Mouse (Mus musculus) CH12.LX (cell line): ENCODE results near the gene Samd10.

Experiments
- CHD1 ChIP-seq: IDR thresholded peaks from 2 replicates; pipeline ENCODE4 v1.6.1; 2012; ENCODE audit warnings: low read depth, low read length, improper control_type of control experiment, inconsistent platforms
- CTCF ChIP-seq, 2 experiments: IDR thresholded peaks in 1 of 2; conservative IDR thresholded peaks in 1 of 2; 2 replicates each; pipeline ENCODE4 v1.5.1; 2011 to 2012; ENCODE audit warnings: low read depth in 2 of 2, low read length in 2 of 2, improper control_type of control experiment in 1 of 2, inconsistent platforms in 1 of 2, mild to moderate bottlenecking in 1 of 2, moderate library complexity in 1 of 2
- HCFC1 ChIP-seq: IDR thresholded peaks from 2 replicates; pipeline ENCODE4 v1.6.1; 2012; ENCODE audit warnings: low read depth, mild to moderate bottlenecking, inconsistent platforms, low read length, improper control_type of control experiment
- POLR2A ChIP-seq: IDR thresholded peaks from 2 replicates; pipeline ENCODE4 v1.6.1; 2011; ENCODE audit warnings: low read depth, mild to moderate bottlenecking, improper control_type of control experiment, low read length
- POLR2AphosphoS2 ChIP-seq: IDR thresholded peaks from 2 replicates; pipeline ENCODE4 v1.6.1; 2011; ENCODE audit warnings: low read depth, low read length, improper control_type of control experiment
- ZC3H11A ChIP-seq: IDR thresholded peaks from 2 replicates; pipeline ENCODE4 v1.6.1; 2012; ENCODE audit warnings: low read depth, mild to moderate bottlenecking, inconsistent platforms, low read length, improper control_type of control experiment

GRCm38 (mm10) chr2:181570375-181570774, 28.6 kb downstream of the Samd10 start:
- TF ChIP-seq HCFC1 (no peak), ZC3H11A (no peak), CHD1 (no peak), POLR2A (no peak), CTCF (conservative IDR thresholded peaks at IDR 0.05 in 1 of 2, IDR thresholded peaks at IDR 0.05 in 1 of 2; ENCODE audit: low read depth in 2 of 2, low read length in 2 of 2) (no peak), POLR2AphosphoS2 (no peak)
